Mouse (Mus musculus): ENCODE data around the gene Cpm.
A peak's percentile ranks its signal among the peaks of the same experiment; 100 is the strongest.

The Cpm gene

GRCm38 (mm10) chr10:117645487-117645964 lies 16.2 kb downstream of the Cpm start:
- DNase-seq (ENCODE audit: low read depth, low spot score) = no peak

- no peak for DNase-seq (ENCODE audit: low read depth, low spot score)
Measured at GRCm38 (mm10) chr10:117646482-117647157, 17.3 kb downstream of the Cpm start.

GRCm38 (mm10) chr10:117647158-117647505 lies 17.8 kb downstream of the Cpm start:
- DNase-seq (ENCODE audit: low read depth, low spot score) = peak; percentile 88

- no peak for DNase-seq (ENCODE audit: low read depth, low spot score)
Measured at GRCm38 (mm10) chr10:117647964-117648472, 18.7 kb downstream of the Cpm start.

GRCm38 (mm10) chr10:117648643-117649042 lies 19.3 kb downstream of the Cpm start:
- DNase-seq (ENCODE audit: low read depth, low spot score) = no peak

GRCm38 (mm10) chr10:117649292-117650041 lies 20.2 kb downstream of the Cpm start:
- no peak for DNase-seq (ENCODE audit: low read depth, low spot score)

- no peak for DNase-seq (ENCODE audit: low read depth, low spot score)
Measured at GRCm38 (mm10) chr10:117650042-117650655, 20.8 kb downstream of the Cpm start.

- DNase-seq (ENCODE audit: low read depth, low spot score) = no peak
Measured at GRCm38 (mm10) chr10:117650725-117651124, 21.4 kb downstream of the Cpm start.

GRCm38 (mm10) chr10:117651587-117652377 lies 22.5 kb downstream of the Cpm start:
- no peak for DNase-seq (ENCODE audit: low read depth, low spot score)

GRCm38 (mm10) chr10:117652378-117652774 lies 23.1 kb downstream of the Cpm start:
- DNase-seq (ENCODE audit: low read depth, low spot score) = no peak

GRCm38 (mm10) chr10:117652930-117653778 lies 23.9 kb downstream of the Cpm start:
- DNase-seq (ENCODE audit: low read depth, low spot score) = no peak

GRCm38 (mm10) chr10:117653779-117654173 lies 24.5 kb downstream of the Cpm start:
- no peak for DNase-seq (ENCODE audit: low read depth, low spot score)

- DNase-seq (ENCODE audit: low read depth, low spot score) = no peak
Measured at GRCm38 (mm10) chr10:117654576-117655123, 25.4 kb downstream of the Cpm start.

- no peak for DNase-seq (ENCODE audit: low read depth, low spot score)
Measured at GRCm38 (mm10) chr10:117655460-117655859, 26.2 kb downstream of the Cpm start.

GRCm38 (mm10) chr10:117655908-117656661 lies 26.8 kb downstream of the Cpm start:
- no peak for DNase-seq (ENCODE audit: low read depth, low spot score)

GRCm38 (mm10) chr10:117656662-117656962 lies 27.3 kb downstream of the Cpm start:
- DNase-seq (ENCODE audit: low read depth, low spot score) = no peak

GRCm38 (mm10) chr10:117656985-117657658 lies 27.8 kb downstream of the Cpm start:
- no peak for DNase-seq (ENCODE audit: low read depth, low spot score)

- DNase-seq (ENCODE audit: low read depth, low spot score) = no peak
Measured at GRCm38 (mm10) chr10:117657659-117658306, 28.5 kb downstream of the Cpm start.

Measured in A20 (cell line).